Mouse (Mus musculus): Measurements from ENCODE around the gene Arhgef40.

- TF ChIP-seq CTCF (IDR thresholded peaks at IDR 0.05; ENCODE audit: low read depth) (no peak), EP300 (optimal IDR thresholded peaks at IDR 0.05) (no peak)
Observed at GRCm38 (mm10) chr14:52021138-52021529, 36.6 kb downstream of the Arhgef40 start.

Measured in stomach, postnatal 0 days (tissue).